In genomic region chr2:139494629-139495028, GRCm38 (mm10) we compare ENCODE assay signal across 27 mouse cellular contexts. TPM values are rescaled to one million over a fixed set of nuclear protein-coding genes. Genes with fewer than 3 reads are reported as not detected.
A peak's percentile ranks its signal among the peaks of the same experiment; 100 is the strongest.
DNase-seq lines count a peak whose midpoint lies in the region; ATAC-seq lines count a peak whose summit lies in the region.
"Had no signal": no experiment of that assay in that cellular context is flagged by ENCODE, and none has a peak within 500 bp of the region (broad histone marks: within the 10 kb centered on the region; RNA-seq: fewer than 3 reads in every experiment).

No protein-coding gene starts in this region.

- H3K4me2 ChIP-seq in kidney, embryonic 16.5 days (replicated peaks; ENCODE audit: low read depth, low read length) = peak overlapping the region; percentile 11
- peak overlapping the region; percentile 27 for H3K4me2 ChIP-seq in embryonic facial prominence, embryonic 13.5 days
- H3K4me2 ChIP-seq in limb, embryonic 15.5 days = no peak overlapping the region
- H3K4me2 ChIP-seq: hindbrain, embryonic 13.5 days; neural tube, embryonic 13.5 days had no signal

- H3K9ac ChIP-seq in kidney, embryonic 16.5 days (replicated peaks; ENCODE audit: low read length) = no peak overlapping the region
- no peak overlapping the region for H3K9ac ChIP-seq in embryonic facial prominence, embryonic 13.5 days
- no peak overlapping the region for H3K9ac ChIP-seq in limb, embryonic 15.5 days
- H3K9ac ChIP-seq: hindbrain, embryonic 13.5 days; liver, embryonic 14.5 days; neural tube, embryonic 13.5 days had no signal

- H3K27ac ChIP-seq in kidney, embryonic 16.5 days (ENCODE audit: low read length) = no peak overlapping the region
- H3K27ac ChIP-seq in embryonic facial prominence, embryonic 13.5 days = no peak overlapping the region
- no peak overlapping the region for H3K27ac ChIP-seq in limb, embryonic 15.5 days
- H3K27ac ChIP-seq: hindbrain, embryonic 13.5 days; liver, embryonic 14.5 days; midbrain, embryonic 10.5 days; neural tube, embryonic 13.5 days had no signal

- no peak for DNase-seq in kidney, postnatal 36 days
- DNase-seq in embryo, embryonic 10 days (ENCODE audit: low spot score) = peak; percentile 10
- DNase-seq in MN1 (ENCODE audit: low spot score) = no peak
- DNase-seq in heart, adult 18-20 months = no peak
- DNase-seq in T-cell, adult 2 months (ENCODE audit: low spot score) = no peak
- DNase-seq: B cell, adult 2 months; cerebellum, adult 11 months; cerebellum, postnatal 36 days; layer of hippocampus, postnatal 36 days; spleen, adult 18-20 months; thymus, postnatal 14 days had no signal

- ATAC-seq in kidney, embryonic 16.5 days (ENCODE audit: low FRiP score, low TSS enrichment) = peak; percentile 82; the same call in 1 of the 2 replicates
- no peak for ATAC-seq in embryonic facial prominence, embryonic 13.5 days (ENCODE audit: insufficient number of reproducible peaks, insufficient read depth, low FRiP score, low TSS enrichment, low read depth)
- no peak for ATAC-seq in limb, embryonic 15.5 days (ENCODE audit: insufficient number of reproducible peaks, low FRiP score, low TSS enrichment, low read depth)
- ATAC-seq: forebrain, embryonic 16.5 days; intestine, embryonic 16.5 days; Patski had no signal

- H3K36me3 ChIP-seq in kidney, embryonic 16.5 days (ENCODE audit: insufficient read depth, low read length) = no peaks in the 10 kb centered on the region
- H3K36me3 ChIP-seq in embryonic facial prominence, embryonic 13.5 days = no peaks in the 10 kb centered on the region
- H3K36me3 ChIP-seq in limb, embryonic 15.5 days = no peaks in the 10 kb centered on the region
- H3K36me3 ChIP-seq: hindbrain, embryonic 13.5 days; midbrain, embryonic 10.5 days; neural tube, embryonic 13.5 days had no signal

- 14% methylated on average over 5 of the region's 5 CpGs for WGBS in kidney, embryonic 16.5 days
- 28% methylated on average over 5 of the region's 5 CpGs for WGBS in embryonic facial prominence, embryonic 13.5 days
- 18% methylated on average over 5 of the region's 5 CpGs for WGBS in limb, embryonic 15.5 days

- H3K4me1 ChIP-seq in kidney, embryonic 16.5 days (ENCODE audit: insufficient read depth, low read length) = no peaks in the 10 kb centered on the region
- H3K4me1 ChIP-seq in embryonic facial prominence, embryonic 13.5 days = no peaks in the 10 kb centered on the region
- H3K4me1 ChIP-seq in limb, embryonic 15.5 days = no peaks in the 10 kb centered on the region
- H3K4me1 ChIP-seq: hindbrain, embryonic 13.5 days; neural tube, embryonic 13.5 days had no signal

- H3K4me3 ChIP-seq in kidney, embryonic 16.5 days (ENCODE audit: low read length) = no peak overlapping the region
- peak overlapping the region; percentile 13; the same call in 1 of the 2 replicates for H3K4me3 ChIP-seq in embryonic facial prominence, embryonic 13.5 days
- H3K4me3 ChIP-seq in limb, embryonic 15.5 days = peak overlapping the region; percentile 23; the same call in 1 of the 2 replicates
- H3K4me3 ChIP-seq: erythroblast, embryonic 14.5 days; hindbrain, embryonic 13.5 days; midbrain, embryonic 10.5 days; neural tube, embryonic 13.5 days had no signal

- H3K27me3 ChIP-seq in kidney, embryonic 16.5 days (ENCODE audit: insufficient read depth, low read length) = no peaks in the 10 kb centered on the region
- H3K27me3 ChIP-seq in embryonic facial prominence, embryonic 13.5 days = no peaks in the 10 kb centered on the region
- H3K27me3 ChIP-seq in limb, embryonic 15.5 days = no peaks in the 10 kb centered on the region
- H3K27me3 ChIP-seq: hindbrain, embryonic 13.5 days; neural tube, embryonic 13.5 days; Patski had no signal

- H3K9me3 ChIP-seq in kidney, embryonic 16.5 days (ENCODE audit: low read length) = no peaks in the 10 kb centered on the region
- H3K9me3 ChIP-seq in embryonic facial prominence, embryonic 13.5 days = no peaks in the 10 kb centered on the region
- H3K9me3 ChIP-seq in limb, embryonic 15.5 days = no peaks in the 10 kb centered on the region
- H3K9me3 ChIP-seq: hindbrain, embryonic 13.5 days; midbrain, embryonic 10.5 days; neural tube, embryonic 13.5 days had no signal

RNA-seq across cellular contexts. Expression of gene Sptlc3, which starts 0.9 kb away (rescaled TPM):
- 0.66 and 0.87 TPM in 2 replicates for polyA plus RNA-seq in kidney, embryonic 16.5 days (2015; fragmentation: Nextera tagmentation; extraction: Ambion mirVana)
- 3.2 and 3.5 TPM in 2 replicates for polyA plus RNA-seq in embryonic facial prominence, embryonic 13.5 days (2015; fragmentation: Nextera tagmentation; extraction: Ambion mirVana)
- polyA plus RNA-seq in limb, embryonic 15.5 days (2015; fragmentation: Nextera tagmentation; extraction: Ambion mirVana) = 29.6 and 29.7 TPM in 2 replicates
- total RNA-seq in heart, adult 18-20 months (2021) = not detected
- total RNA-seq: adrenal gland, adult 18-20 months; gastrocnemius, adult 18-20 months; left cerebral cortex, postnatal 36 days had no signal
- polyA plus RNA-seq: erythroblast, embryonic 14.5 days; forebrain, embryonic 16.5 days; heart, postnatal 0 days; hindbrain, embryonic 13.5 days; intestine, embryonic 16.5 days; large intestine, adult 2 months; liver, embryonic 14.5 days; midbrain, embryonic 10.5 days; Patski had no signal
